Mouse (Mus musculus) ZHBTc4 (cell line): Measurements from ENCODE around the gene Ube2g2.
"Not testable (repeated sequence)": the region's sequence is repeated elsewhere in the genome, so short reads cannot be mapped to it uniquely, and the experiment has no call there.

Source experiments
- DNase-seq: peaks from one replicate; pipeline ENCODE4 v3.0.0-alpha.2; 2011; ENCODE audit warnings: low read depth, low spot score

Gene Ube2g2

GRCm38 (mm10) chr10:77638956-77639355, 16.9 kb downstream of the Ube2g2 start:
- DNase-seq, result no peak

DNA sequence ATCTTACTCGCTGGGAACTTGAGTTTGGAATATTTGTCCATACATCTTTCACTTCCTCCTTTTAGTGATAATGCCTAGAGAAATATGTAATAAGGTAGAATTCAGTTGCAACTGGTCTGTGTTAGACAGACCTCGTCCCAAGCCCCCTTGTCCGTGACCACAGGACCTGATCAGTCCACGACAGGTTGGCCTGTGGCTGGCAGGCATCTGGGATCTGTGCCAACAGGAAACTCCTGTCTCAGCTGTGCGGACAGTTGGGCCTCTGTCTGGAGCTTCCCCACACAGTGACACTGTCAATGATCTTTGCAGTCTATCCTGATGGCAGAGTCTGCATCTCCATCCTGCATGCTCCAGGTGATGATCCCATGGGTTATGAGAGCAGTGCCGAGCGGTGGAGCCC, 21.1 kb downstream of the Ube2g2 start:
- no peak for DNase-seq

DNA sequence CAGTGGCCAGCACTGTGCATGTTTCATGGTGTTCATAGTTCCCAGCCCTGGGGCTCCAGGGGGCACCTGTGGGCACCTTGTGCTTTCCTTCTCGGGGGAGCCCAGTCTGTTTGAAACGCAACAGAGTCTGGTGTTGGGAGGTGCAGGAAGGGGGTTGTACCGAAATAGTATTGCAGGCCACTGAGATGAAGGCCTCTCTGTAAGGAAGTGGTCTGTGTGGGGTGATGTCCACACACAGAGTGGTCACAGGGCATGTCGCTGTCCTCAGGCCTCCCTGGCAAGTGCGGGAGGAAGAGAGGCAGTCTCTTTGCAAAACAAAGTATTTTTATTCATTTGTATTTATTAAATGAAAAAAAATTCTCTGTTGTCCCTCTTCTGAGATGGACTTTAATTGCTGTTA, 23.5 kb downstream of the Ube2g2 start:
- DNase-seq, result no peak

- DNase-seq, result no peak
These were observed 25.4 kb downstream of the Ube2g2 start for GRCm38 (mm10) chr10:77647461-77647860.

- DNase-seq, result peak; percentile 56
These were observed 25.8 kb downstream of the Ube2g2 start for GRCm38 (mm10) chr10:77647901-77648300.

GRCm38 (mm10) chr10:77652046-77652445, 30.0 kb downstream of the Ube2g2 start:
- DNase-seq, result no peak

GRCm38 (mm10) chr10:77658286-77658994, 36.4 kb downstream of the Ube2g2 start:
- no peak for DNase-seq

GRCm38 (mm10) chr10:77663949-77664665, 42.0 kb downstream of the Ube2g2 start:
- DNase-seq, result peak; percentile 61

DNA sequence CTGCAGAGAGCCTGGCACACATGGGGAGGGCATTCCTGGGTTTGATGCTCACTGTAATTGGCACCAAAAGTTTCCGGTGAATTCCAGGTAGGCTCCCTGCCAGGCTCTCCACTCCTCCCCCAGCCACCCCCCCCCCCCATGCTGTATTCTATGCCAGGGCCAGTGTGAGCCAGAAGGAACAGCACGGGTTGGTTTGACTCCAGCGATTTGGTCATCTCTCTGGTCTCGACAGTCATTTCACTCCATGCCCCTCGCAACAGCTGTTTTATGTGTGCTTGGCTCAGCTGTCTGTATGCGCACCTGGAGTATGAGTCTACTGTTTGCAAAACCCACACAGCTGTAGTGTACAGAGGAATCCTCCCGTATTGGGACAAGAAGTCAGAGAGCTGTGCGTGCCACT, 44.3 kb downstream of the Ube2g2 start:
- no peak for DNase-seq

GRCm38 (mm10) chr10:77667402-77667801, 45.3 kb downstream of the Ube2g2 start:
- DNase-seq, result no peak

DNA sequence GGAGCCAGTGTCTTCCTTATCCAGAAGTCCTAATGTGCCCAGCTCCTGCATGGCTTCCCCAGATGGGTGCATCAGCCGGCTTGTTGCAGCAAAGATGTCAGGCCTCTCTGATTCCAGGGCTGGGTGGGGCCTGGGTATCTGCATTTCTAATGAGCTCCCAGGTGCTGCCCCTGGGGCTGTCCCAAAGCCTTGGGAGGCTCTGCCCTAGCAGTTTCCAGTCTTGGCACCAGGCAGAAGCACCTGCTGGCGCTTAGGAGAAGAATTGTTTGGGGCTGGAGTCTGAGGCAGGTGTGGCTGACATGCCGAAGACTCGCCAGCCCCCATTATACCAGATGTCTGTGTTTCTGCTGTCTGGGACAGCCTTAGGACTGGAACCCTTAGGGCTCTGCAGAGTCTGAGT, 48.6 kb downstream of the Ube2g2 start:
- DNase-seq, result no peak

DNA sequence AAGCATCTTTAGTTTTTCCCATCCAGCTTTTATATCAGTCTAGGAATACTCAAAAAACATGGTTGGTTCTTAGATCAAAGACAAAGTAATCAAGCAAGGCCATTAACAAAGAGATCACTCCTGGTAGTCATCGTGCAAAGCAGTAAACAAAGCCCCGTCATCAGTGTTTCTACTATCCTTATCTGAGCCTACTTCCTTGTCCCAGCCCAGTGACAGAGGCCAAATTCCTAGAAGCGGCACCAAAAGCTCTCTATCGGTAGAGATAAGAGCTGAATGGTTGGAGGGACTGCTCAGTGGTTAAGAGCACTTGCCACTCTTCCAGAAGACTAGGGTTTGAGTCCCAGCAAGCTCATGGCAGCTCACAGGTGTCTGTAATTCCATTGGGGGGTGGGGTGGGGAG, 49.4 kb downstream of the Ube2g2 start:
- no peak for DNase-seq

DNA sequence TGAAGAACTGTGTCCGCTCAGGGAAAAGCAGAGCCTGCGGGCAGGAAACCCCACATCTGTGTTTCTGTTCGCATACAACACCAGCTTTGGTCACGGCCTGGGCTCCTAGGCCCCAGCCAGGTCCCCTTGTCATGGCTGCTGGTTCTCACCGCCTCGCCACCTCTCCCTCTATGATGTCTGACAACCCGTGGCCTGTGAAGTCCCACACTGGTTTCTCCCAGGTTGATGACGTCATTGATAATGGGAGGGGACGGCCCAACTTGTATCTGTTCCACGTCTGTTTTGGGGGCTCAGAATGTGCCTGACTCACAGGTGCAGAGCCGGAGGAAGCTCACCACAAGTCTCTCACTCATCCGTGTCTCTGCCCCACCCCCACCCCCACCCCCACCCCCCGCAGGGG, 51.7 kb downstream of the Ube2g2 start:
- DNase-seq, result no peak

GRCm38 (mm10) chr10:77677562-77677961, 55.5 kb downstream of the Ube2g2 start:
- DNase-seq, result peak; percentile 30

DNA sequence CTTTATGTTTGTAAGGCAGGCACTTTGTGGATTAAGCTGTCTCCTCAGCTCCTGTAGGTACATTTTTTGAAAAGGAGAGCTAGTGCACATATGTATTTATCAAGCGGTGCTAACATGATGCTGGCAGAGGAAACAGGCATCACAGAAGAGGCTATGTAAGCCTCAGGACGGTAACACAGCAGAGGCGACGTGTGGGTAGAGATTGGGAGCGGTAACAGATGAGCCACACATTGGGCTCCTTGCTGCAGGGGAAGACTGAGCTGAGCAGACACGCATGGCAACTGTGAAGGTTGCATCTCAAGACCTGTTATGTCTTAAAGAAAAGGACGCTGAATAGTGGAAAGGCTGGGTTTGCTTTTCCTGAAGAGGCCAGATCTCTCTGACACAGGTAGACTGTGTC, 60.9 kb downstream of the Ube2g2 start:
- no peak for DNase-seq

GRCm38 (mm10) chr10:77684181-77684580, 62.1 kb downstream of the Ube2g2 start:
- DNase-seq, result no peak

- DNase-seq, result no peak
These were observed 64.0 kb downstream of the Ube2g2 start, which contains the start of gene Tspear for GRCm38 (mm10) chr10:77685895-77686664. Tspear (plus strand) TSS chr10:77686569.

DNA sequence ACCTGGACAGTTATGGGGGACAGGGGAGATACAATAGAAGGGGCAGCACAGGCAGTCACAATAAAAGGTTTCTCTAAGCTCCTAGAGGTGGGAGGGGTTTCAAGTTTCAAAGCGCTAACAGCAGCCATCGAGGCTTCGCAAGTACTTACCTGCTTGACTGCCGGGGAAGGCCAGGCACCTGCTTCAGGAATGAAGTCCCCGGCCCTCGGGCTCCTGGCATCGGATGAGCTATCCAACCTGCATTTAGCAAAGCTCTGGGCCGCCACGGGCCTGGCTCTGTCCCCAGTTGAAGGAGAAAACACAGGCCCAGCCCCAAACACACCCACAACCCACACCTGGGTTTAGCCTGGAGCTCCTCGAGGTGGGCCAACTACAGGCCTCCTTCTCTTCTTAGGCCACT, 64.9 kb downstream of the Ube2g2 start:
- DNase-seq, result no peak

DNA sequence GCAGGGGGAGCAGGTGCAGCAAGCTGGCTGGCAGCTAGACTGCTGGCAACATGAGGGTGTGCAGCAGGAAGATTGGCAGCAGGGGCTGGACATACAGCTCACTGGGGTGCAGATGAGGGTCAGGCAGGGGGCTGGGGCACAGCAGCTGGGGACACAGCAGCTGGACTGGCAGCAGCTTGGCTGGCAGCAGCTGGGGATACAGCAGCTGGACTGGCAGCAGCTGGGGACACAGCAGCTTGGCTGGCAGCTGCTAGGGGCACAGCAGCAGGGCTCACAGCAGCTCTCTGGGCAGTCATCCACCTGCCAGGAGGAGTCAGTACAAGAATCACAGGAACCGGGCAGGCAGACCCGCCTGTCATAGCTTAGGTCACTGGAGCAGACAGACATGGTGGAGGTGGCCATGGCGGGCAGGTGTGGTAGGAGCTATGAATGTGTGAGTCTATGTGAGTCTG, 68.3 kb downstream of the Ube2g2 start, which contains the start of gene Gm19402:
Gene Gm19402 (minus strand): TSS at position 402 of the 452 bp plus-strand sequence.
- DNase-seq, result not testable (repeated sequence)
